Mouse (Mus musculus): ENCODE measurements around the gene Gm20388.

- TF ChIP-seq GATA1 (IDR thresholded peaks at IDR 0.05; ENCODE audit: low read length) (no peak), TAL1 (IDR thresholded peaks at IDR 0.05; ENCODE audit: low read length) (no peak)
Measured at GRCm38 (mm10) chr8:120602672-120603071, 692.0 kb downstream of the Gm20388 start.

Measured in erythroblast, embryonic 14.5 days (primary cell).